Mouse (Mus musculus): ENCODE measurements around the gene Otos. TPM values are rescaled to one million over a fixed set of nuclear protein-coding genes. Genes with fewer than 3 reads are reported as not detected.
A peak's percentile ranks its signal among the peaks of the same experiment; 100 is the strongest.

Gene Otos
- polyA plus RNA-seq, 1 experiment from 2014 or later: not detected

DNA sequence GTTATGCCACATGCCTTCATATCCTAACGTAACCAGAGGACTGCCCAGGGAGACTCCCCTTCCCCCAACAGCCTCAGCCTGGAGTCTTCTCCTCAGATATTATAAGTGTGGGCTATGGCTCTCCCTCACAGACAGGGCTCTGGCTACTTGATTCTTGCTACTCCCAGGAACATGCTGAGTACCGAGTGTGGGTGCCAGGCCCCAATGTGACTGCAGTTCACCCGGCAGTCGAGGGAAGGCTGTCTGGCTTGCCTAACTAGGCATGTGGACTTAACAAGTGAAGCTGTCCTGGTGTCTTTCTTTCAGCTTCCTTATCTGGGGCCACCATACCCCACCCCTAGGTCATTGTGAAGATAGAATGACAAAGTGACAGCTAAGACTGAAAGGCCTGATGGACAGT is 5.0 kb downstream of the Otos start:
- Histone ChIP-seq H3K4me1 (ENCODE audit: control insufficient read depth, insufficient read depth, low read length) (peaks cover 11% of the 10 kb centered on the region), H3K27ac (ENCODE audit: low read length) (no peak overlapping the region), H3K4me2 (replicated peaks; ENCODE audit: low read depth, low read length) (no peak overlapping the region), H3K27me3 (ENCODE audit: control insufficient read depth, insufficient read depth, low read length) (no peaks in the 10 kb centered on the region), H3K9ac (replicated peaks; ENCODE audit: low read depth, low read length) (no peak overlapping the region), H3K4me3 (ENCODE audit: low read depth, low read length) (no peak overlapping the region), H3K36me3 (ENCODE audit: control insufficient read depth, insufficient read depth, low read length) (peaks cover 6% of the 10 kb centered on the region; the same call in 1 of the 2 replicates), H3K9me3 (ENCODE audit: control insufficient read depth, low read depth, low read length) (no peaks in the 10 kb centered on the region)
- 68% methylated on average over 4 of the region's 4 CpGs for WGBS
- no peak for ATAC-seq (ENCODE audit: insufficient number of reproducible peaks, insufficient read depth, low FRiP score, low read depth)

- H3K36me3 ChIP-seq (ENCODE audit: control insufficient read depth, insufficient read depth, low read length): peaks cover 19% of the 10 kb centered on the region
- peak within 1 kb of the TSS; percentile 79 for H3K9ac ChIP-seq (replicated peaks; ENCODE audit: low read depth, low read length)
- H3K27ac ChIP-seq (ENCODE audit: low read length): peak within 1 kb of the TSS; percentile 48; the same call in 1 of the 2 replicates
- WGBS: 2% methylated on average over 50 of the region's 50 CpGs
- peak within 1 kb of the TSS; percentile 94 for H3K4me3 ChIP-seq (ENCODE audit: low read depth, low read length)
- peak; percentile 93 for ATAC-seq (ENCODE audit: insufficient number of reproducible peaks, insufficient read depth, low FRiP score, low read depth)
- H3K4me2 ChIP-seq (replicated peaks; ENCODE audit: low read depth, low read length): peak within 1 kb of the TSS; percentile 93
- peaks cover 11% of the 10 kb centered on the region for H3K4me1 ChIP-seq (ENCODE audit: control insufficient read depth, insufficient read depth, low read length)
- H3K27me3 ChIP-seq (ENCODE audit: control insufficient read depth, insufficient read depth, low read length): no peaks in the 10 kb centered on the region
- no peaks in the 10 kb centered on the region for H3K9me3 ChIP-seq (ENCODE audit: control insufficient read depth, low read depth, low read length)
Measured at GRCm38 (mm10) chr1:92641514-92642272, 6.9 kb downstream of the Otos start, which contains the start of gene Cops9. Gene Cops9 (minus strand): TSS chr1:92641985.

- H3K4me1 ChIP-seq (ENCODE audit: control insufficient read depth, insufficient read depth, low read length): peaks cover 11% of the 10 kb centered on the region
- no peaks in the 10 kb centered on the region for H3K27me3 ChIP-seq (ENCODE audit: control insufficient read depth, insufficient read depth, low read length)
- H3K4me3 ChIP-seq (ENCODE audit: low read depth, low read length): no peak overlapping the region
- H3K4me2 ChIP-seq (replicated peaks; ENCODE audit: low read depth, low read length): peak overlapping the region; percentile 93; the same call in 1 of the 2 replicates
- no peak for ATAC-seq (ENCODE audit: insufficient number of reproducible peaks, insufficient read depth, low FRiP score, low read depth)
- H3K9me3 ChIP-seq (ENCODE audit: control insufficient read depth, low read depth, low read length): no peaks in the 10 kb centered on the region
- 0 out of 2 replicates have a peak overlapping the region, but pooled peaks have one; percentile 10 for H3K9ac ChIP-seq (replicated peaks; ENCODE audit: low read depth, low read length)
- H3K27ac ChIP-seq (ENCODE audit: low read length): no peak overlapping the region
- peaks cover 28% of the 10 kb centered on the region for H3K36me3 ChIP-seq (ENCODE audit: control insufficient read depth, insufficient read depth, low read length)
- 88% methylated on average over 6 of the region's 6 CpGs for WGBS
Measured at GRCm38 (mm10) chr1:92640393-92640792, 8.2 kb downstream of the Otos start.

DNA sequence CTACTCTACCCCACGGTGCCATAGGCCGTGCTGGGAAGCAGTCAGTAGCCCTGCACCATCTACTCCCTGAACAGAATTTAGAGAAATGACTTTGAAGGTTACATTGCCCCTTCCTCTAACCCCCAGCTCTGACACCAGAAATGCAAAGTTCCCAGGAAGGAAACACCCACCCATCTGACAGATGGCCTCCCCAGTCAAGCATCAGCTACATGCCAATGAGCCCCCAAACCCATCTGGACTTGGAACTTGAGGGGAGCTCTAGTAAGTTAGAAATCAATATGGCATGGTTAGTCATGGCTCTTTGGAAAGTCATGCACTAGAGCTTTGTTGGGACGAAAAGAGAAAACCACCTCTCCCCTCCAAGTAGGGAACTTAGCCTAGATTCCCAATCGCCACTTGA is 9.9 kb downstream of the Otos start:
- Histone ChIP-seq H3K4me3 (ENCODE audit: low read depth, low read length) (no peak overlapping the region), H3K36me3 (ENCODE audit: control insufficient read depth, insufficient read depth, low read length) (peaks cover 28% of the 10 kb centered on the region), H3K9me3 (ENCODE audit: control insufficient read depth, low read depth, low read length) (no peaks in the 10 kb centered on the region), H3K27ac (ENCODE audit: low read length) (no peak overlapping the region), H3K9ac (replicated peaks; ENCODE audit: low read depth, low read length) (no peak overlapping the region), H3K27me3 (ENCODE audit: control insufficient read depth, insufficient read depth, low read length) (no peaks in the 10 kb centered on the region), H3K4me2 (replicated peaks; ENCODE audit: low read depth, low read length) (no peak overlapping the region), H3K4me1 (ENCODE audit: control insufficient read depth, insufficient read depth, low read length) (peaks cover 11% of the 10 kb centered on the region)
- no peak for ATAC-seq (ENCODE audit: insufficient number of reproducible peaks, insufficient read depth, low FRiP score, low read depth)
- WGBS: 93% methylated on average over 4 of the region's 4 CpGs

- H3K27me3 ChIP-seq (ENCODE audit: control insufficient read depth, insufficient read depth, low read length): no peaks in the 10 kb centered on the region
- WGBS: 89% methylated on average over 3 of the region's 3 CpGs
- H3K9ac ChIP-seq (replicated peaks; ENCODE audit: low read depth, low read length): no peak overlapping the region
- H3K9me3 ChIP-seq (ENCODE audit: control insufficient read depth, low read depth, low read length): no peaks in the 10 kb centered on the region
- no peak overlapping the region for H3K4me2 ChIP-seq (replicated peaks; ENCODE audit: low read depth, low read length)
- no peak for ATAC-seq (ENCODE audit: insufficient number of reproducible peaks, insufficient read depth, low FRiP score, low read depth)
- H3K27ac ChIP-seq (ENCODE audit: low read length): no peak overlapping the region
- H3K4me3 ChIP-seq (ENCODE audit: low read depth, low read length): no peak overlapping the region
- H3K4me1 ChIP-seq (ENCODE audit: control insufficient read depth, insufficient read depth, low read length): peaks cover 11% of the 10 kb centered on the region
- peaks cover 28% of the 10 kb centered on the region for H3K36me3 ChIP-seq (ENCODE audit: control insufficient read depth, insufficient read depth, low read length)
Measured at GRCm38 (mm10) chr1:92638181-92638580, 10.5 kb downstream of the Otos start.

DNA sequence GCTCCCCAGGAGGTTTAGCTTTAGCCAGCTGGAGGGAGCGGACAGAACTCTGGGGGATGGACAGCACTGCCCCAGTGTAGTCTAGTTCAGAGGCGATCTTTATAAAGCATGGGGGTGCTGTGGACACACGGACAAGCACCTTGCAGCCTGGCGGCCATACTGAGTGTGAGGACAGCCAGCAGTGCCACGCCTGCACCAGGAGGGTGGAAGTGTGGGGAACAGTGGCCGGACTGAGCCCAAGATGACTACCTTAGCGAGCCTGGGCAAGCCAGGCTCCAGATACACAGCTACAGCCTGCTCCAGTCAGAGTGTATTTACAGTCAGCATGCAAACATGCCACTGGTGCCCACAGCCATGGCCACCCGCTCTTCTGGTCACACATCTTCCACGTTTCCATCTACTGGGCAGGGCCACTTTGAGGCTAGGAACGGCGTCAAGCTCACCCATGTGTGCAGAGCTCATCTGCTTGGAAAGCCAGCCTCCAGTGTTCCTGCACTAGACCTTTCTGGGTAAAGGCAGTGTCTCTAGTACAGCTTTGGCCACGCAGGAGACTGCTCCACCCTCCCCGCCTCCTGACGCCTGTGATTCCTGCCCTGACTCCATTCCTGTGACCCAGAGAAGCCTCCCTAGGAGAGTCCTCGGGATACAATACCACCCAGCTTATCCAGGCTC is 11.0 kb downstream of the Otos start:
- Histone ChIP-seq H3K36me3 (ENCODE audit: control insufficient read depth, insufficient read depth, low read length) (peaks cover 28% of the 10 kb centered on the region), H3K9me3 (ENCODE audit: control insufficient read depth, low read depth, low read length) (no peaks in the 10 kb centered on the region), H3K4me3 (ENCODE audit: low read depth, low read length) (no peak overlapping the region), H3K27me3 (ENCODE audit: control insufficient read depth, insufficient read depth, low read length) (no peaks in the 10 kb centered on the region), H3K27ac (ENCODE audit: low read length) (no peak overlapping the region), H3K9ac (replicated peaks; ENCODE audit: low read depth, low read length) (no peak overlapping the region), H3K4me1 (ENCODE audit: control insufficient read depth, insufficient read depth, low read length) (peaks cover 11% of the 10 kb centered on the region), H3K4me2 (replicated peaks; ENCODE audit: low read depth, low read length) (no peak overlapping the region)
- ATAC-seq (ENCODE audit: insufficient number of reproducible peaks, insufficient read depth, low FRiP score, low read depth): no peak
- WGBS: 90% methylated on average over 15 of the region's 15 CpGs

GRCm38 (mm10) chr1:92636676-92637075 is 12.0 kb downstream of the Otos start:
- H3K27ac ChIP-seq (ENCODE audit: low read length): no peak overlapping the region
- H3K9ac ChIP-seq (replicated peaks; ENCODE audit: low read depth, low read length): no peak overlapping the region
- H3K4me3 ChIP-seq (ENCODE audit: low read depth, low read length): no peak overlapping the region
- H3K4me1 ChIP-seq (ENCODE audit: control insufficient read depth, insufficient read depth, low read length): peaks cover 11% of the 10 kb centered on the region
- 92% methylated on average over 11 of the region's 11 CpGs for WGBS
- no peak for ATAC-seq (ENCODE audit: insufficient number of reproducible peaks, insufficient read depth, low FRiP score, low read depth)
- no peaks in the 10 kb centered on the region for H3K9me3 ChIP-seq (ENCODE audit: control insufficient read depth, low read depth, low read length)
- no peak overlapping the region for H3K4me2 ChIP-seq (replicated peaks; ENCODE audit: low read depth, low read length)
- no peaks in the 10 kb centered on the region for H3K27me3 ChIP-seq (ENCODE audit: control insufficient read depth, insufficient read depth, low read length)
- H3K36me3 ChIP-seq (ENCODE audit: control insufficient read depth, insufficient read depth, low read length): peaks cover 28% of the 10 kb centered on the region

GRCm38 (mm10) chr1:92636015-92636414 is 12.6 kb downstream of the Otos start:
- Histone ChIP-seq H3K4me2 (replicated peaks; ENCODE audit: low read depth, low read length) (no peak overlapping the region), H3K4me3 (ENCODE audit: low read depth, low read length) (no peak overlapping the region), H3K27me3 (ENCODE audit: control insufficient read depth, insufficient read depth, low read length) (no peaks in the 10 kb centered on the region), H3K9ac (replicated peaks; ENCODE audit: low read depth, low read length) (no peak overlapping the region), H3K36me3 (ENCODE audit: control insufficient read depth, insufficient read depth, low read length) (peaks cover 28% of the 10 kb centered on the region), H3K27ac (ENCODE audit: low read length) (no peak overlapping the region), H3K4me1 (ENCODE audit: control insufficient read depth, insufficient read depth, low read length) (peaks cover 8% of the 10 kb centered on the region), H3K9me3 (ENCODE audit: control insufficient read depth, low read depth, low read length) (no peaks in the 10 kb centered on the region)
- ATAC-seq (ENCODE audit: insufficient number of reproducible peaks, insufficient read depth, low FRiP score, low read depth): no peak
- 85% methylated on average over 8 of the region's 8 CpGs for WGBS

Measured in stomach, embryonic 14.5 days (tissue).